Mouse (Mus musculus) heart, postnatal 0 days (tissue): ENCODE measurements around the gene Cldn6.

ENCODE experiments used
- CTCF ChIP-seq: IDR thresholded peaks from 2 replicates; pipeline ENCODE4 v1.5.1; 2016; ENCODE audit warnings: antibody characterized with exemption, control low read depth, low read depth
- EP300 ChIP-seq: IDR thresholded peaks from 2 replicates; pipeline ENCODE4 v1.6.1; 2016; ENCODE audit warnings: antibody characterized with exemption, low read depth

- no peak for TF ChIP-seq CTCF
- TF ChIP-seq EP300, result no peak
Measured at GRCm38 (mm10) chr17:23682530-23682929, 3.5 kb downstream of the Cldn6 start.
